Mouse (Mus musculus) limb, embryonic 12.5 days (tissue): ENCODE measurements around the gene Supt16. TPM values are rescaled to one million over a fixed set of nuclear protein-coding genes. Genes with fewer than 3 reads are reported as not detected.

ENCODE experiments used
- ATAC-seq: fragments of 200-750 bp; cut with Nextera tagmentation; 2 replicates; pipeline ENCODE4 v1.8.0; 2017; ENCODE audit warnings: low read depth, moderate TSS enrichment; ENCODE audit not compliant: insufficient number of reproducible peaks, insufficient read depth, low FRiP score, low TSS enrichment
- H3K27ac ChIP-seq: fragments of 300-500 bp; sonication (generic); 2 replicates; pipeline ENCODE4 v1.5.1; 2016; ENCODE audit warnings: mild to moderate bottlenecking, moderate library complexity
- H3K27me3 ChIP-seq: fragments of 300-500 bp; sonication (generic); 2 replicates; pipeline ENCODE4 v1.6.1; 2016; ENCODE audit warnings: mild to moderate bottlenecking, moderate library complexity
- H3K36me3 ChIP-seq: fragments of 300-500 bp; sonication (generic); 2 replicates; pipeline ENCODE4 v1.6.1; 2016; ENCODE audit warnings: mild to moderate bottlenecking, moderate library complexity
- H3K4me1 ChIP-seq: fragments of 300-500 bp; sonication (generic); replicated peaks from 2 replicates; pipeline ENCODE4 v1.6.1; 2016
- H3K4me2 ChIP-seq: fragments of 300-500 bp; sonication (generic); 2 replicates; pipeline ENCODE4 v1.6.1; 2016; ENCODE audit warnings: mild to moderate bottlenecking, moderate library complexity
- H3K4me3 ChIP-seq: fragments of 300-500 bp; sonication (generic); replicated peaks from 2 replicates; pipeline ENCODE4 v1.5.1; 2016; ENCODE audit warnings: mild to moderate bottlenecking
- H3K9ac ChIP-seq: fragments of 300-500 bp; sonication (generic); replicated peaks from 2 replicates; pipeline ENCODE4 v1.6.1; 2016; ENCODE audit warnings: mild to moderate bottlenecking, moderate library complexity
- H3K9me3 ChIP-seq: fragments of 300-500 bp; sonication (generic); 2 replicates; pipeline ENCODE4 v1.6.1; 2016; ENCODE audit warnings: mild to moderate bottlenecking, moderate library complexity
- WGBS: fragments of 180-500 bp; shearing (Covaris S2); methylation state at CpG from one replicate; pipeline ENCODE4 v1.1.7; 2016; 5-methylcytosine and 5-hydroxymethylcytosine counted together
- polyA plus RNA-seq: library from polyadenylated mRNA; unstranded; fragments of >200 nt; fragmentation: Nextera tagmentation; extraction: Ambion mirVana; gene quantifications from 2 replicates; pipeline ENCODE4 v1.2.1, GENCODE M21; 2016

The Supt16 gene
- polyA plus RNA-seq, 1 experiment from 2014 or later, result 83.2 TPM

GRCm38 (mm10) chr14:52196230-52197155, 723 bp downstream of the Supt16 start:
- Histone ChIP-seq H3K9me3 (no peaks in the 10 kb centered on the region), H3K27me3 (no peaks in the 10 kb centered on the region), H3K9ac (peak overlapping the region; percentile 99), H3K4me2 (peak overlapping the region; percentile 64), H3K4me3 (peak overlapping the region; percentile 99), H3K36me3 (peaks cover 49% of the 10 kb centered on the region), H3K4me1 (peaks cover 13% of the 10 kb centered on the region), H3K27ac (peak overlapping the region; percentile 97)
- ATAC-seq, result 0 out of 2 replicates have a peak, but pooled peaks have one; percentile 27
- 1% methylated on average over 58 of the region's 59 CpGs for WGBS

DNA sequence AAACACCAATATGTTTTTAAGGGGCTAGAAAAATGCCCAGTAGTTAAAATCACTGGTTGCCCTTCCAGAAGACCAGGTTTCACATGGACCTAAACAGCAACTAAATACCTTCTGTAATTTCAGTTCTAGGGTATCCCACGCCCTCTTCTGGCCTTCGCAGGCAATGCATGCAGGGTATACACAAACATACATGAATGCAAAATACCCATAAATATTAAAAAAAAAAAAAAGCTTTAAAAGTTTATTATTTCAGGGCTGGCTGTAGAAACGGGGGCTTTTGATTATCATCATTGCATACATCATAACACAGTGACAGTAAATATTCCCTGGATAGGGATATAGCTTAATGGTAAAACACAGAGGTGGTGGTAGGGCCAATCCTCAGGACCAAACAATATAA, 1.5 kb downstream of the Supt16 start:
- Histone ChIP-seq H3K36me3 (peaks cover 43% of the 10 kb centered on the region), H3K4me3 (peak overlapping the region; percentile 99), H3K27me3 (no peaks in the 10 kb centered on the region), H3K9ac (no peak overlapping the region), H3K4me2 (peak overlapping the region; percentile 64), H3K27ac (no peak overlapping the region), H3K9me3 (no peaks in the 10 kb centered on the region), H3K4me1 (peaks cover 13% of the 10 kb centered on the region)
- WGBS, result 15% methylated on average over 3 of the region's 3 CpGs
- no peak for ATAC-seq

GRCm38 (mm10) chr14:52190740-52191359, 6.4 kb downstream of the Supt16 start:
- no peak overlapping the region for H3K9ac ChIP-seq
- H3K4me1 ChIP-seq, result peaks cover 4% of the 10 kb centered on the region; the same call in 1 of the 2 replicates
- no peak overlapping the region for H3K4me3 ChIP-seq
- no peak overlapping the region for H3K4me2 ChIP-seq
- H3K27ac ChIP-seq, result no peak overlapping the region
- H3K9me3 ChIP-seq, result no peaks in the 10 kb centered on the region
- no peak for ATAC-seq
- H3K27me3 ChIP-seq, result no peaks in the 10 kb centered on the region
- H3K36me3 ChIP-seq, result peaks cover 17% of the 10 kb centered on the region; the same call in 1 of the 2 replicates

- Histone ChIP-seq H3K4me3 (no peak overlapping the region), H3K36me3 (peaks cover 17% of the 10 kb centered on the region; the same call in 1 of the 2 replicates), H3K9me3 (no peaks in the 10 kb centered on the region), H3K9ac (no peak overlapping the region), H3K4me1 (no peaks in the 10 kb centered on the region), H3K27ac (no peak overlapping the region), H3K4me2 (no peak overlapping the region), H3K27me3 (no peaks in the 10 kb centered on the region)
- WGBS, result 93% methylated on average over 2 of the region's 2 CpGs
- no peak for ATAC-seq
Observed at GRCm38 (mm10) chr14:52189519-52189918, 7.7 kb downstream of the Supt16 start.

DNA sequence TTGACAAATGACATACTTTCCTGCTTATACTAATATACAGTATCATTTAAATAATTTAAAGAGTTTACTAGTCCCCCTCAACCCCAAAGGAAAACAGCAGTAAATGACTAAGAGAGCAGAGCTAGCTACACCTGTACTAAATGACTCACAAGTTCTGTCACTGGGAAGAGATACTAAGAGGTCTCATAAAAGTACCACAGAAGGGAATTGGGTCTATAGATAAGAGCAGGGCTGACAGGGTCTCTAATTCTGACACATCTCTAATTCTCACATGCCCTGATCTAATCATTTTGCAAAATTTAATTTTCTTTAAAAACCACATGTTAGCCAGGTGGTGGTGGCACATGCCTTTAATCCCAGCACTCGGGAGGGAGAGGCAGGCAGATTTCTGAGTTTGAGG, 8.4 kb downstream of the Supt16 start:
- ATAC-seq, result no peak
- Histone ChIP-seq H3K27me3 (no peaks in the 10 kb centered on the region), H3K4me1 (no peaks in the 10 kb centered on the region), H3K4me2 (no peak overlapping the region), H3K4me3 (no peak overlapping the region), H3K9ac (no peak overlapping the region), H3K9me3 (no peaks in the 10 kb centered on the region), H3K27ac (no peak overlapping the region), H3K36me3 (peaks cover 16% of the 10 kb centered on the region; the same call in 1 of the 2 replicates)
- 84% methylated on average over 1 of the region's 1 CpGs for WGBS

DNA sequence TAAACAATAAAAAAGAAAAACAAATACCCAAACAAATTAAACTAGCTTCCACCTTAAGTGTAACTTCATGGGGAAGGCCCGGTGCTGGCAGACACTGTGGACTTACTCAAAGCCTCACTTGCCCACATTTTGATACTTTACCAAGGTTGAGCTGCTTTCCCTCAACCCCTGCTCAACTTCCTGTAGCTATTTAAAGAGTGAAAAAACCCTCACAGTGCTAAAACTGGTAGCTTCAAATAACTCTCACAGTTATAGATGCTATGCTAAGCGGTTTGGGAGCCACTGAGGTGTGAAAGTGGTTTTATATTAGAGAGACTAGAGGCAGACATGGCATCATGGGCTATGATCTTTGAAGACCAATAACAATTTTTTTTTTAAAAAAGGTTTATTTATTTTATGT, 30.6 kb downstream of the Supt16 start:
- Histone ChIP-seq H3K36me3 (peaks cover 90% of the 10 kb centered on the region), H3K4me1 (no peaks in the 10 kb centered on the region), H3K27ac (no peak overlapping the region), H3K4me3 (no peak overlapping the region), H3K4me2 (no peak overlapping the region), H3K9me3 (no peaks in the 10 kb centered on the region), H3K27me3 (no peaks in the 10 kb centered on the region), H3K9ac (no peak overlapping the region)
- no peak for ATAC-seq
- WGBS, result 95% methylated on average over 2 of the region's 2 CpGs

GRCm38 (mm10) chr14:52160911-52161310, 36.3 kb downstream of the Supt16 start:
- H3K4me1 ChIP-seq, result no peaks in the 10 kb centered on the region
- H3K4me2 ChIP-seq, result no peak overlapping the region
- no peaks in the 10 kb centered on the region for H3K9me3 ChIP-seq
- peaks cover 81% of the 10 kb centered on the region for H3K36me3 ChIP-seq
- H3K27ac ChIP-seq, result no peak overlapping the region
- no peak overlapping the region for H3K4me3 ChIP-seq
- 82% methylated on average over 6 of the region's 6 CpGs for WGBS
- H3K27me3 ChIP-seq, result no peaks in the 10 kb centered on the region
- no peak overlapping the region for H3K9ac ChIP-seq
- no peak for ATAC-seq

DNA sequence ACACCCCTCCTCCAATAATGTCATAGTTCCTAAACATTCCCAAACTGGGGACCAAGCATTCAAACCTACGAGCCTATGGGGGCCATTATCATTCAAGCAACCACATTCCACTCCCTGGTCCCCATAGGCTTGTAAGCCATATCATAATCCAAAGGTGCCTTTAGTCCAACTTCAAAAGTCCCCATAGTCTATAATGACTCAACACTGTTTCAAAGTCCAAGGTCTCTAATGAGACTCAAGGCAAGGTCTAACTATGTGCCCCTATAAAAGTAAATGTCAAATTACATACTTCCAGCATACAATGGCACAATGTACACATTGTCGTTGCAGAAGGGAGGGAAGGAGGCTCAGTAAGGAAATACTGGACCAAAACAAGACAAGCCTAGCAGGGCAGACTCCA, 42.2 kb downstream of the Supt16 start:
- peaks cover 25% of the 10 kb centered on the region for H3K36me3 ChIP-seq

DNA sequence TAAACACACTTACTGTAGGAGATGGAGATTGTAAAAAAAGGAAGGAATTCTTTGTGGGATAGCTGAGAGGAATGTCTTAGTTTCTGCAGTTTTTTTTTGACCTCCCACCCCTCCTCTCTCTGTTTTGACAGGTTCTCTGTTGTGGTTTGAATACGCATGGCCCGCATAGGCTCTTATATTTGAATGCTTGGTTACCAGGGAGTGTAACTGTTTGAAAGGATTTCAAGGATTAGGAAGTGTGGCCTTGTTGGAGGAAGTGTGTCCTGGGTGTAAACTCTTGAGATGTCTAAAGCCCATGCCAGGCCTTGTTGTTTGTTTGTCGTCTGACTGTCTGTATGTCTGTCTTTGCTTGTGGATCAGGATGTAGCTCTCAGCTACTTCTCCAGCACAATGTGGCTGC, 44.6 kb downstream of the Supt16 start:
- Histone ChIP-seq H3K4me3 (no peak overlapping the region), H3K27ac (no peak overlapping the region), H3K9ac (no peak overlapping the region), H3K4me1 (no peaks in the 10 kb centered on the region), H3K27me3 (no peaks in the 10 kb centered on the region), H3K4me2 (no peak overlapping the region), H3K36me3 (peaks cover 1% of the 10 kb centered on the region; the same call in 1 of the 2 replicates), H3K9me3 (no peaks in the 10 kb centered on the region)
- 69% methylated on average over 3 of the region's 3 CpGs for WGBS
- ATAC-seq, result no peak

More for the DNA sequence above, 42.2 kb downstream of the Supt16 start:
- H3K4me1 ChIP-seq, result no peaks in the 10 kb centered on the region
- H3K9me3 ChIP-seq, result no peaks in the 10 kb centered on the region
- no peak overlapping the region for H3K27ac ChIP-seq
- no peak overlapping the region for H3K9ac ChIP-seq
- H3K4me2 ChIP-seq, result no peak overlapping the region
- H3K4me3 ChIP-seq, result no peak overlapping the region
- ATAC-seq, result peak; percentile 17; the same call in 1 of the 2 replicates
- 71% methylated on average over 2 of the region's 2 CpGs for WGBS
- H3K27me3 ChIP-seq, result no peaks in the 10 kb centered on the region

- Histone ChIP-seq H3K9ac (no peak overlapping the region), H3K4me3 (no peak overlapping the region), H3K4me2 (no peak overlapping the region), H3K9me3 (no peaks in the 10 kb centered on the region), H3K4me1 (no peaks in the 10 kb centered on the region), H3K27me3 (no peaks in the 10 kb centered on the region), H3K36me3 (no peaks in the 10 kb centered on the region), H3K27ac (no peak overlapping the region)
- 35% methylated on average over 7 of the region's 7 CpGs for WGBS
- no peak for ATAC-seq
Observed at GRCm38 (mm10) chr14:52152179-52152578, 45.0 kb downstream of the Supt16 start.

GRCm38 (mm10) chr14:52149888-52150287, 47.3 kb downstream of the Supt16 start:
- ATAC-seq, result no peak

More at GRCm38 (mm10) chr14:52149888-52150287, 47.3 kb downstream of the Supt16 start:
- no peaks in the 10 kb centered on the region for H3K27me3 ChIP-seq
- no peaks in the 10 kb centered on the region for H3K9me3 ChIP-seq
- H3K36me3 ChIP-seq, result no peaks in the 10 kb centered on the region
- no peak overlapping the region for H3K27ac ChIP-seq
- H3K9ac ChIP-seq, result no peak overlapping the region
- H3K4me2 ChIP-seq, result no peak overlapping the region
- 56% methylated on average over 4 of the region's 4 CpGs for WGBS
- H3K4me3 ChIP-seq, result no peak overlapping the region
- no peaks in the 10 kb centered on the region for H3K4me1 ChIP-seq
